Mouse (Mus musculus) olfactory bulb, adult 2 months (tissue): ENCODE results near the gene Rnf181.

Source experiments
- CTCF ChIP-seq: fragments of 200-500 bp; IDR thresholded peaks from 2 replicates; pipeline ENCODE4 v1.5.1; 2012; ENCODE audit warnings: low read depth, mild to moderate bottlenecking, low read length, moderate library complexity; ENCODE audit not compliant: insufficient read depth
- POLR2A ChIP-seq: fragments of 200-500 bp; IDR thresholded peaks from 2 replicates; pipeline ENCODE4 v1.6.1; 2012; ENCODE audit warnings: mild to moderate bottlenecking, low read depth, low read length, moderate library complexity; ENCODE audit not compliant: insufficient read depth

DNA sequence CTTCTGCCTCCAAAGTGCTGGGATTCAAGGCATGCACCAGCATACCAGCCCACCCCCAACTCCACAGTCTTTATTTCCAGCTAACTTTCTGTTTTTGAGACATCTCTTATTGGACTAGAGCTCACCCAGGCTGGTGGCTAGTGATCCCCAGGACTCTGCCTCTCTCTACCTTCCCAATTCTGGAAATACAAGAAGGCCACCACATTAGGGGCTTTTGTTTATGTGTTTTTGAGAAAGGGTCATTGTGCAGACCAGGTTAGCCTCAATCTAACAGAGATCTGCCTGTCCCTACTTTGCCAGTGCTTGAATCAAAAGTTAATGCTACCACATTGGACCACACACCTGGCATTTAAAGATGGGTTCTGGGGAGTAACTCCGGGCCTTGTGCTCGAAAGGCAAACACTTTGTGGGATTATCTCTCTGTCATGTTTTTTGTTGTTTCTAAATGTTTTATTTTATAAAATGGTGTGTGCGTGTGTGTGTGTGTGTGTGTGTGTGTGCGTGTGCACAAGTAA lies 761 bp upstream of the Rnf181 start:
- TF ChIP-seq CTCF: no peak
- TF ChIP-seq POLR2A: no peak
